13 mouse cellular contexts compared by ENCODE assay signal in genomic region chr1:118402966-118403365, GRCm38 (mm10).
"Had no signal": no experiment of that assay in that cellular context is flagged by ENCODE, and none has a peak within 500 bp of the region (broad histone marks: within the 10 kb centered on the region; RNA-seq: fewer than 3 reads in every experiment).

No protein-coding gene starts in this region.

- H3K9ac ChIP-seq: kidney, embryonic 15.5 days; limb, embryonic 13.5 days; liver, embryonic 15.5 days; lung, embryonic 15.5 days; midbrain, embryonic 12.5 days; stomach, embryonic 15.5 days had no signal

- H3K4me2 ChIP-seq: kidney, embryonic 15.5 days; limb, embryonic 13.5 days; liver, embryonic 15.5 days; lung, embryonic 15.5 days; midbrain, embryonic 12.5 days; stomach, embryonic 15.5 days had no signal

- H3K27me3 ChIP-seq: kidney, embryonic 15.5 days; limb, embryonic 13.5 days; liver, embryonic 15.5 days; lung, embryonic 15.5 days; megakaryocyte, embryonic 14.5 days; midbrain, embryonic 12.5 days; stomach, embryonic 15.5 days had no signal

- H3K4me3 ChIP-seq: kidney, embryonic 15.5 days; limb, embryonic 13.5 days; liver, embryonic 15.5 days; lung, embryonic 15.5 days; megakaryocyte, embryonic 14.5 days; midbrain, embryonic 12.5 days; stomach, embryonic 15.5 days had no signal

- DNase-seq: kidney, postnatal 14 days; left cerebral cortex, postnatal 4 days; lung, postnatal 14 days; right cerebral cortex, postnatal 14 days; thymus, postnatal 36 days had no signal

- H3K4me1 ChIP-seq: midbrain, embryonic 12.5 days had no signal

- H3K27ac ChIP-seq: kidney, embryonic 15.5 days; limb, embryonic 13.5 days; liver, embryonic 15.5 days; lung, embryonic 15.5 days; macrophage; midbrain, embryonic 12.5 days; stomach, embryonic 15.5 days had no signal

- H3K36me3 ChIP-seq: lung, embryonic 15.5 days had no signal

- H3K9me3 ChIP-seq: kidney, embryonic 15.5 days; limb, embryonic 13.5 days; liver, embryonic 15.5 days; lung, embryonic 15.5 days; megakaryocyte, embryonic 14.5 days; midbrain, embryonic 12.5 days; stomach, embryonic 15.5 days had no signal
